Mouse (Mus musculus): Measurements from ENCODE around the gene Zdhhc14.

DNA sequence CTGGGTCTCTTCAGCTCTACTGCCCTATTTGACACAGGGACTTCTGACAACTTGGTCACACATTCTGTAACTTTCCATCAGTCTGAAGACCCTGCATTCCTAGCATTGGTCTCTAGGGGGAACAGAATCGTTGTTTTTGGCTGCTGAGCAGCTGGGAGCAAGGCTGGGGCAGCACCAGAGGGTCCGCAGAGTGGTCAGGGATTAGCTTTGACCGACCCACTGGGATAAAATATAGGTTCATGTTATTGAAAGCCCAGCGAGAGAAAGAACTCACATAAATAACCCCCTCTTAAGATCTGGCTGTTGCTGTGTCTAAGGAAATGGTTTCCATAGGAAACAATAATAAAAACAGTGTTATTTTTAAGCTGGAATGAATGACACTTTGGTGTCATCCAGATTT, 25.2 kb upstream of the Zdhhc14 start:
- TF ChIP-seq TAL1 (IDR thresholded peaks at IDR 0.05; ENCODE audit: low read length) (no peak), GATA1 (IDR thresholded peaks at IDR 0.05; ENCODE audit: low read length) (no peak)
